Mouse (Mus musculus) CH12.LX (cell line): ENCODE data around the gene Hist1h3c. TPM values are rescaled to one million over a fixed set of nuclear protein-coding genes. Genes with fewer than 3 reads are reported as not detected.

Source experiments
- DNase-seq: peaks from one replicate; pipeline ENCODE4 v3.0.0-alpha.2; 2013; ENCODE audit errors: extremely low read depth
- H3K27ac ChIP-seq: 2 replicates; pipeline ENCODE4 v1.5.1; 2012; ENCODE audit warnings: low read depth, mild to moderate bottlenecking, control low read depth, moderate library complexity; ENCODE audit not compliant: insufficient read depth
- H3K27me3 ChIP-seq: replicated peaks from 2 replicates; pipeline ENCODE3; 2012; ENCODE audit warnings: inconsistent platforms
- H3K36me3 ChIP-seq, 2 experiments: replicated peaks in 1 of 2; 2 replicates each; pipeline versions ENCODE3 to v1.6.1; 2012; ENCODE audit warnings: inconsistent platforms in 1 of 2, low read length in 1 of 2, mild to moderate bottlenecking in 1 of 2, mixed read lengths in 1 of 2, moderate library complexity in 1 of 2; ENCODE audit not compliant: control insufficient read depth in 1 of 2, insufficient read depth in 1 of 2
- H3K4me1 ChIP-seq, 2 experiments: 2 replicates each; pipeline ENCODE4 v1.6.1; 2012; ENCODE audit warnings: inconsistent platforms in 1 of 2, moderate library complexity in 1 of 2; ENCODE audit not compliant: insufficient read depth in 2 of 2, control insufficient read depth in 1 of 2
- H3K4me2 ChIP-seq: 2 replicates; pipeline ENCODE4 v1.6.1; 2012; ENCODE audit warnings: low read depth, mild to moderate bottlenecking, control low read depth; ENCODE audit not compliant: poor library complexity, insufficient read depth, severe bottlenecking
- H3K4me3 ChIP-seq, 3 experiments: fragments of 150-350 bp in 1 of 3; sonication (generic) in 1 of 3; replicated peaks in 1 of 3; 2 replicates each; pipeline versions ENCODE3 to v1.5.1; 2011 to 2012; ENCODE audit warnings: low read depth in 2 of 3, low read length in 2 of 3, mild to moderate bottlenecking in 2 of 3, moderate library complexity in 2 of 3, control low read depth in 1 of 3, improper control_type of control experiment in 1 of 3, inconsistent platforms in 1 of 3, mixed read lengths in 1 of 3; ENCODE audit not compliant: poor library complexity in 1 of 3
- H3K79me2 ChIP-seq: replicated peaks from 2 replicates; pipeline ENCODE4 v1.6.1; 2012; ENCODE audit warnings: mild to moderate bottlenecking, moderate library complexity; ENCODE audit not compliant: control insufficient read depth, poor library complexity, insufficient read depth, severe bottlenecking; ENCODE audit errors: extremely low read depth
- H3K9ac ChIP-seq: 2 replicates; pipeline ENCODE4 v1.6.1; 2012; ENCODE audit warnings: low read depth, mild to moderate bottlenecking, control low read depth, moderate library complexity; ENCODE audit not compliant: insufficient read depth
- H3K9me3 ChIP-seq: replicated peaks from 2 replicates; pipeline ENCODE3; 2012; ENCODE audit warnings: low read length, inconsistent platforms, mixed read lengths
- BHLHE40 ChIP-seq: IDR thresholded peaks from 2 replicates; pipeline ENCODE4 v1.6.1; 2011; ENCODE audit warnings: mild to moderate bottlenecking, low read depth, low read length, improper control_type of control experiment
- CHD1 ChIP-seq: IDR thresholded peaks from 2 replicates; pipeline ENCODE4 v1.6.1; 2012; ENCODE audit warnings: low read depth, low read length, improper control_type of control experiment, inconsistent platforms
- CHD2 ChIP-seq: IDR thresholded peaks from 2 replicates; pipeline ENCODE4 v1.6.1; 2011; ENCODE audit warnings: low read length, improper control_type of control experiment
- ELF1 ChIP-seq: IDR thresholded peaks from 2 replicates; pipeline ENCODE4 v1.6.1; 2014; ENCODE audit warnings: low read depth, mild to moderate bottlenecking, inconsistent platforms, low read length, improper control_type of control experiment
- ETS1 ChIP-seq: conservative IDR thresholded peaks from 2 replicates; pipeline ENCODE4 v1.6.1; 2012; ENCODE audit warnings: low read depth, mild to moderate bottlenecking, inconsistent platforms, low read length, improper control_type of control experiment, moderate library complexity
- GABPA ChIP-seq: IDR thresholded peaks from 2 replicates; pipeline ENCODE4 v1.6.1; 2012; ENCODE audit warnings: low read depth, low read length, improper control_type of control experiment, inconsistent platforms; ENCODE audit not compliant: insufficient replicate concordance
- HCFC1 ChIP-seq: IDR thresholded peaks from 2 replicates; pipeline ENCODE4 v1.6.1; 2012; ENCODE audit warnings: low read depth, mild to moderate bottlenecking, inconsistent platforms, low read length, improper control_type of control experiment
- KAT2A ChIP-seq: IDR thresholded peaks from 2 replicates; pipeline ENCODE4 v1.6.1; 2012; ENCODE audit warnings: low read length, improper control_type of control experiment, inconsistent platforms; ENCODE audit not compliant: insufficient replicate concordance
- MAFK ChIP-seq: IDR thresholded peaks from 2 replicates; pipeline ENCODE4 v1.6.1; 2011; ENCODE audit warnings: low read length, improper control_type of control experiment; ENCODE audit not compliant: insufficient replicate concordance
- MAX ChIP-seq: IDR thresholded peaks from 2 replicates; pipeline ENCODE4 v1.6.1; 2011; ENCODE audit warnings: low read length, improper control_type of control experiment
- MXI1 ChIP-seq: IDR thresholded peaks from 2 replicates; pipeline ENCODE4 v1.6.1; 2011; ENCODE audit warnings: mild to moderate bottlenecking, low read depth, low read length, improper control_type of control experiment
- MYC ChIP-seq: IDR thresholded peaks from 2 replicates; pipeline ENCODE4 v1.6.1; 2011; ENCODE audit warnings: low read depth, mild to moderate bottlenecking, improper control_type of control experiment, low read length
- NELFE ChIP-seq: IDR thresholded peaks from 2 replicates; pipeline ENCODE4 v1.6.1; 2011; ENCODE audit warnings: low read depth, low read length, improper control_type of control experiment
- NRF1 ChIP-seq: IDR thresholded peaks from 2 replicates; pipeline ENCODE4 v1.6.1; 2014; ENCODE audit warnings: low read depth, mild to moderate bottlenecking, inconsistent platforms, low read length, improper control_type of control experiment, moderate library complexity
- POLR2A ChIP-seq: IDR thresholded peaks from 2 replicates; pipeline ENCODE4 v1.6.1; 2011; ENCODE audit warnings: low read depth, mild to moderate bottlenecking, improper control_type of control experiment, low read length
- POLR2AphosphoS2 ChIP-seq: IDR thresholded peaks from 2 replicates; pipeline ENCODE4 v1.6.1; 2011; ENCODE audit warnings: low read depth, low read length, improper control_type of control experiment
- RCOR1 ChIP-seq: conservative IDR thresholded peaks from 2 replicates; pipeline ENCODE4 v1.6.1; 2012; ENCODE audit warnings: low read depth, mild to moderate bottlenecking, inconsistent platforms, low read length, improper control_type of control experiment
- TCF12 ChIP-seq: IDR thresholded peaks from 2 replicates; pipeline ENCODE4 v1.6.1; 2014; ENCODE audit warnings: low read depth, mild to moderate bottlenecking, inconsistent platforms, low read length, improper control_type of control experiment
- UBTF ChIP-seq: IDR thresholded peaks from 2 replicates; pipeline ENCODE4 v1.6.1; 2012; ENCODE audit warnings: low read depth, mild to moderate bottlenecking, inconsistent platforms, low read length, improper control_type of control experiment, moderate library complexity
- USF2 ChIP-seq: conservative IDR thresholded peaks from 2 replicates; pipeline ENCODE4 v1.6.1; 2011; ENCODE audit warnings: low read depth, low read length, improper control_type of control experiment
- ZKSCAN1 ChIP-seq: IDR thresholded peaks from 2 replicates; pipeline ENCODE4 v1.6.1; 2012; ENCODE audit warnings: low read depth, inconsistent platforms, low read length, improper control_type of control experiment, borderline replicate concordance
- ZNF384 ChIP-seq: IDR thresholded peaks from 2 replicates; pipeline ENCODE4 v1.6.1; 2012; ENCODE audit warnings: low read depth, low read length, improper control_type of control experiment, inconsistent platforms
- dilution Hi-C: fragments of 300-500 bp; cut with MboI; formaldehyde crosslinking; loops from 2 replicates; pipeline ENCODE4 v1.14.3; 2020; ENCODE audit warnings: low sequenced_read_pairs; ENCODE audit not compliant: extremely low pct_unique_long_range_greater_than_20kb, extremely low pct_ligation_motif_present
- in situ Hi-C: fragments of 300-500 bp; cut with MboI; formaldehyde crosslinking; loops from 3 replicates; pipeline ENCODE4 v1.14.3; 2019; ENCODE audit warnings: low sequenced_read_pairs, low pct_ligation_motif_present, low pct_unique_long_range_greater_than_20kb, mixed read lengths
- polyA plus RNA-seq: library from polyadenylated mRNA; unstranded; fragments of >175 nt; gene quantifications from 2 replicates; pipeline ENCODE4 v1.2.1, GENCODE M21; 2012; ENCODE audit warnings: low read depth; ENCODE audit not compliant: insufficient read length
- total RNA-seq, 2 experiments: library from RNA; depleted of rRNA; stranded (reverse); fragments of 300-350 nt in 1 of 2; fragments of >200 nt in 1 of 2; gene quantifications; 2 replicates each; pipeline ENCODE4 v1.2.3; 2012 to 2014

Gene Hist1h3c
- total and polyA plus RNA-seq, 3 experiments = 7.3 to 1,847 (median 73.1) TPM

DNA sequence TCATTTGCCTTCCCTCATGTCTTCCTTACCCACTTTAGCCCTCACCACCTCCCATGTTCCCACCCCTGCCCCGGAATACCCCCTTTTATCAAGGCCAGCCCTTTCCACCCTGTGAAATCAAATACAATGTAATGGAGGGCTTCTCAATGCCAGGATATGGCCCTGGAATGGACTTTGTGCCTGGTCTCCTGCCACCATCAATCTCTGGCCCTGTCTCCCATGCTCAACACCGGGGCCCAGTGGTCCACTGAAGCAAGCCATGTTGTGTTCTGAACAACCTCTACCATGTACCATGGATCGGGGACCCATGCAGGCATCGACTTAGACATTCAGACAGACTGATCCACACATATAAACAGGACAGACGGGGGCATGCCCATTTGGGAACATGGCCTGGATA lies 15.7 kb downstream of the Hist1h3c start:
- in situ Hi-C loops = loop anchor here (10.0 kb wide), 1 partner anchor 95 kb away; no protein-coding TSS in a partner anchor

GRCm38 (mm10) chr13:23729192-23729525 lies 16.2 kb downstream of the Hist1h3c start:
- H3K4me1 ChIP-seq = no peaks in the 10 kb centered on the region
- in situ Hi-C loops = loop anchor here (10.0 kb wide), 1 partner anchor 94 kb away; no protein-coding TSS in a partner anchor
- H3K36me3 ChIP-seq = no peaks in the 10 kb centered on the region
- H3K9ac ChIP-seq = no peak overlapping the region
- H3K79me2 ChIP-seq = no peaks in the 10 kb centered on the region
- TF ChIP-seq RCOR1 = no peak
- TF ChIP-seq MAX = no peak
- TF ChIP-seq ZKSCAN1 = no peak
- TF ChIP-seq CHD1 = no peak
- H3K9me3 ChIP-seq = no peaks in the 10 kb centered on the region
- no peaks in the 10 kb centered on the region for H3K27me3 ChIP-seq
- DNase-seq = no peak
- dilution Hi-C loops = no loop called here
- no peak overlapping the region for H3K4me3 ChIP-seq
- H3K4me2 ChIP-seq = no peak overlapping the region
- H3K27ac ChIP-seq = no peak overlapping the region

More for the DNA sequence above, 15.7 kb downstream of the Hist1h3c start:
- H3K9me3 ChIP-seq = no peaks in the 10 kb centered on the region
- no peak overlapping the region for H3K9ac ChIP-seq
- dilution Hi-C loops = no loop called here
- no peak for DNase-seq
- H3K27me3 ChIP-seq = no peaks in the 10 kb centered on the region
- H3K4me2 ChIP-seq = no peak overlapping the region
- H3K27ac ChIP-seq = no peak overlapping the region
- TF ChIP-seq POLR2A (no peak), USF2 (no peak), CHD1 (no peak), TCF12 (no peak), HCFC1 (no peak), NELFE (no peak), GABPA (no peak), MAX (no peak), UBTF (no peak), POLR2AphosphoS2 (no peak), MXI1 (no peak), BHLHE40 (no peak), MYC (no peak), ZNF384 (no peak), ETS1 (no peak), KAT2A (no peak), CHD2 (no peak), MAFK (no peak), NRF1 (no peak), ELF1 (no peak)
- no peak overlapping the region for H3K4me3 ChIP-seq
- no peaks in the 10 kb centered on the region for H3K36me3 ChIP-seq
- H3K79me2 ChIP-seq = no peaks in the 10 kb centered on the region
- no peaks in the 10 kb centered on the region for H3K4me1 ChIP-seq
